Mouse (Mus musculus): Measurements from ENCODE around the gene Bik. TPM values are rescaled to one million over a fixed set of nuclear protein-coding genes. Genes with fewer than 3 reads are reported as not detected.

The Bik gene
- 1.4 and 1.7 TPM in 2 replicates for polyA plus RNA-seq (2016; fragmentation: Nextera tagmentation; extraction: Ambion mirVana)

GRCm38 (mm10) chr15:83526424-83527091 is at the start of gene Bik:
Bik (plus strand) TSS chr15:83526862.
- no peaks in the 10 kb centered on the region for H3K9me3 ChIP-seq
- peak within 1 kb of the TSS; percentile 51 for H3K9ac ChIP-seq
- H3K27me3 ChIP-seq, result peaks cover 60% of the 10 kb centered on the region
- under 1% methylated on average over 45 of the region's 45 CpGs for WGBS
- peak within 1 kb of the TSS; percentile 53 for H3K4me3 ChIP-seq (replicated peaks)
- H3K36me3 ChIP-seq (replicated peaks), result no peaks in the 10 kb centered on the region
- no peak within 1 kb of the TSS for H3K27ac ChIP-seq
- H3K4me1 ChIP-seq, result peaks cover 22% of the 10 kb centered on the region
- H3K4me2 ChIP-seq, result peak within 1 kb of the TSS; percentile 96
- peak; percentile 65; the same call in 1 of the 2 replicates for ATAC-seq (ENCODE audit: low FRiP score)

GRCm38 (mm10) chr15:83478096-83478495 is 48.6 kb upstream of the Bik start:
- Histone ChIP-seq H3K4me3 (replicated peaks) (no peak overlapping the region), H3K9me3 (no peaks in the 10 kb centered on the region), H3K36me3 (replicated peaks) (no peaks in the 10 kb centered on the region), H3K27ac (no peak overlapping the region), H3K27me3 (no peaks in the 10 kb centered on the region), H3K4me2 (no peak overlapping the region), H3K9ac (no peak overlapping the region), H3K4me1 (no peaks in the 10 kb centered on the region)
- ATAC-seq (ENCODE audit: low FRiP score), result no peak
- 73% methylated on average over 3 of the region's 3 CpGs for WGBS

GRCm38 (mm10) chr15:83479818-83480217 is 46.8 kb upstream of the Bik start:
- Histone ChIP-seq H3K4me3 (replicated peaks) (no peak overlapping the region), H3K9ac (no peak overlapping the region), H3K27ac (no peak overlapping the region), H3K4me1 (no peaks in the 10 kb centered on the region), H3K9me3 (no peaks in the 10 kb centered on the region), H3K4me2 (no peak overlapping the region), H3K36me3 (replicated peaks) (no peaks in the 10 kb centered on the region; the same call in 1 of the 2 replicates), H3K27me3 (no peaks in the 10 kb centered on the region)
- ATAC-seq (ENCODE audit: low FRiP score), result no peak
- WGBS, result 88% methylated on average over 4 of the region's 4 CpGs

- ATAC-seq (ENCODE audit: low FRiP score), result no peak
- H3K9ac ChIP-seq, result no peak overlapping the region
- WGBS, result 75% methylated on average over 10 of the region's 10 CpGs
These were observed 45.4 kb upstream of the Bik start for GRCm38 (mm10) chr15:83481236-83481780.

GRCm38 (mm10) chr15:83482645-83483224 is 43.9 kb upstream of the Bik start:
- H3K36me3 ChIP-seq (replicated peaks), result peaks cover 22% of the 10 kb centered on the region
- no peak overlapping the region for H3K4me3 ChIP-seq (replicated peaks)
- ATAC-seq (ENCODE audit: low FRiP score), result no peak
- H3K9me3 ChIP-seq, result no peaks in the 10 kb centered on the region
- no peaks in the 10 kb centered on the region for H3K27me3 ChIP-seq
- no peak overlapping the region for H3K9ac ChIP-seq
- H3K27ac ChIP-seq, result no peak overlapping the region
- no peak overlapping the region for H3K4me2 ChIP-seq
- H3K4me1 ChIP-seq, result no peaks in the 10 kb centered on the region
- 81% methylated on average over 8 of the region's 8 CpGs for WGBS

More at GRCm38 (mm10) chr15:83481236-83481780, 45.4 kb upstream of the Bik start:
- no peak overlapping the region for H3K4me3 ChIP-seq (replicated peaks)
- no peaks in the 10 kb centered on the region for H3K27me3 ChIP-seq
- no peaks in the 10 kb centered on the region for H3K4me1 ChIP-seq
- no peak overlapping the region for H3K4me2 ChIP-seq
- H3K36me3 ChIP-seq (replicated peaks), result peaks cover 9% of the 10 kb centered on the region
- H3K27ac ChIP-seq, result no peak overlapping the region
- H3K9me3 ChIP-seq, result no peaks in the 10 kb centered on the region

GRCm38 (mm10) chr15:83483482-83483881 is 43.2 kb upstream of the Bik start:
- WGBS, result 54% methylated on average over 2 of the region's 2 CpGs
- no peaks in the 10 kb centered on the region for H3K4me1 ChIP-seq
- H3K36me3 ChIP-seq (replicated peaks), result peaks cover 26% of the 10 kb centered on the region
- no peaks in the 10 kb centered on the region for H3K27me3 ChIP-seq
- no peak overlapping the region for H3K4me3 ChIP-seq (replicated peaks)
- no peak overlapping the region for H3K9ac ChIP-seq
- no peak overlapping the region for H3K4me2 ChIP-seq
- no peak for ATAC-seq (ENCODE audit: low FRiP score)
- H3K27ac ChIP-seq, result no peak overlapping the region
- H3K9me3 ChIP-seq, result no peaks in the 10 kb centered on the region

- Histone ChIP-seq H3K4me3 (replicated peaks) (no peak overlapping the region), H3K27ac (no peak overlapping the region), H3K36me3 (replicated peaks) (peaks cover 32% of the 10 kb centered on the region), H3K4me2 (no peak overlapping the region), H3K9me3 (no peaks in the 10 kb centered on the region), H3K9ac (no peak overlapping the region), H3K27me3 (no peaks in the 10 kb centered on the region), H3K4me1 (no peaks in the 10 kb centered on the region)
- 92% methylated on average over 10 of the region's 10 CpGs for WGBS
- ATAC-seq (ENCODE audit: low FRiP score), result no peak
These were observed 42.4 kb upstream of the Bik start for GRCm38 (mm10) chr15:83484311-83484710.

- Histone ChIP-seq H3K4me2 (no peak overlapping the region), H3K27me3 (no peaks in the 10 kb centered on the region), H3K36me3 (replicated peaks) (peaks cover 61% of the 10 kb centered on the region), H3K9ac (no peak overlapping the region), H3K4me1 (no peaks in the 10 kb centered on the region), H3K4me3 (replicated peaks) (no peak overlapping the region), H3K9me3 (no peaks in the 10 kb centered on the region), H3K27ac (no peak overlapping the region)
- 80% methylated on average over 9 of the region's 9 CpGs for WGBS
- ATAC-seq (ENCODE audit: low FRiP score), result no peak
These were observed 39.1 kb upstream of the Bik start for GRCm38 (mm10) chr15:83487477-83488115.

GRCm38 (mm10) chr15:83489471-83489870 is 37.2 kb upstream of the Bik start:
- peaks cover 76% of the 10 kb centered on the region for H3K36me3 ChIP-seq (replicated peaks)
- no peaks in the 10 kb centered on the region for H3K9me3 ChIP-seq
- no peak overlapping the region for H3K27ac ChIP-seq
- no peak overlapping the region for H3K9ac ChIP-seq
- H3K4me2 ChIP-seq, result no peak overlapping the region
- no peak for ATAC-seq (ENCODE audit: low FRiP score)
- H3K4me1 ChIP-seq, result no peaks in the 10 kb centered on the region
- no peak overlapping the region for H3K4me3 ChIP-seq (replicated peaks)
- no peaks in the 10 kb centered on the region for H3K27me3 ChIP-seq
- 92% methylated on average over 20 of the region's 20 CpGs for WGBS

GRCm38 (mm10) chr15:83491891-83492290 is 34.8 kb upstream of the Bik start:
- no peak for ATAC-seq (ENCODE audit: low FRiP score)
- Histone ChIP-seq H3K9ac (no peak overlapping the region), H3K4me2 (no peak overlapping the region), H3K36me3 (replicated peaks) (peaks cover 86% of the 10 kb centered on the region), H3K4me3 (replicated peaks) (no peak overlapping the region), H3K27ac (no peak overlapping the region), H3K4me1 (no peaks in the 10 kb centered on the region), H3K27me3 (no peaks in the 10 kb centered on the region), H3K9me3 (no peaks in the 10 kb centered on the region)
- WGBS, result 83% methylated on average over 5 of the region's 5 CpGs

- Histone ChIP-seq H3K27me3 (no peaks in the 10 kb centered on the region), H3K9me3 (no peaks in the 10 kb centered on the region), H3K36me3 (replicated peaks) (peaks cover 92% of the 10 kb centered on the region), H3K27ac (no peak overlapping the region), H3K4me2 (no peak overlapping the region), H3K4me3 (replicated peaks) (no peak overlapping the region), H3K9ac (no peak overlapping the region), H3K4me1 (no peaks in the 10 kb centered on the region)
- no peak for ATAC-seq (ENCODE audit: low FRiP score)
- 83% methylated on average over 7 of the region's 7 CpGs for WGBS
These were observed 32.6 kb upstream of the Bik start for GRCm38 (mm10) chr15:83493856-83494571.

- Histone ChIP-seq H3K4me2 (no peak overlapping the region), H3K4me3 (replicated peaks) (no peak overlapping the region), H3K27ac (no peak overlapping the region), H3K27me3 (no peaks in the 10 kb centered on the region), H3K36me3 (replicated peaks) (peaks cover 92% of the 10 kb centered on the region), H3K9ac (no peak overlapping the region), H3K9me3 (no peaks in the 10 kb centered on the region), H3K4me1 (no peaks in the 10 kb centered on the region)
- 84% methylated on average over 6 of the region's 6 CpGs for WGBS
- ATAC-seq (ENCODE audit: low FRiP score), result no peak
These were observed 32.1 kb upstream of the Bik start for GRCm38 (mm10) chr15:83494572-83494920.
